In genomic region chr15:83667501-83667900, GRCm38 (mm10) we compare ENCODE assay signal across 20 mouse cellular contexts. TPM values are rescaled to one million over a fixed set of nuclear protein-coding genes. Genes with fewer than 3 reads are reported as not detected.
DNase-seq lines count a peak whose midpoint lies in the region; ATAC-seq and TF ChIP-seq lines count a peak whose summit lies in the region.
"Had no signal": no experiment of that assay in that cellular context is flagged by ENCODE, and none has a peak within 500 bp of the region (broad histone marks: within the 10 kb centered on the region; RNA-seq: fewer than 3 reads in every experiment).

No protein-coding gene starts in this region.

- H3K9me3 ChIP-seq in forebrain, embryonic 12.5 days = no peaks in the 10 kb centered on the region
- H3K9me3 ChIP-seq in forebrain, embryonic 13.5 days (replicated peaks) = no peaks in the 10 kb centered on the region
- H3K9me3 ChIP-seq in hindbrain, postnatal 0 days (ENCODE audit: low read length) = no peaks in the 10 kb centered on the region
- H3K9me3 ChIP-seq in hindbrain, embryonic 11.5 days (ENCODE audit: control insufficient read depth, low read length) = no peaks in the 10 kb centered on the region
- no peaks in the 10 kb centered on the region for H3K9me3 ChIP-seq in limb, embryonic 10.5 days (replicated peaks)
- H3K9me3 ChIP-seq: limb, embryonic 15.5 days; liver, embryonic 15.5 days; midbrain, embryonic 12.5 days had no signal

- peaks cover 25% of the 10 kb centered on the region for H3K4me1 ChIP-seq in forebrain, embryonic 12.5 days
- peaks cover 17% of the 10 kb centered on the region for H3K4me1 ChIP-seq in forebrain, embryonic 13.5 days
- 0 out of 2 replicates have a peak, but pooled peaks cover 6% of the 10 kb centered on the region for H3K4me1 ChIP-seq in hindbrain, postnatal 0 days (ENCODE audit: insufficient read depth, low read length)
- H3K4me1 ChIP-seq in hindbrain, embryonic 11.5 days (replicated peaks; ENCODE audit: control insufficient read depth, insufficient read depth, low read length) = peaks cover 3% of the 10 kb centered on the region
- H3K4me1 ChIP-seq in limb, embryonic 10.5 days = peaks cover 92% of the 10 kb centered on the region
- H3K4me1 ChIP-seq: liver, embryonic 15.5 days had no signal

- ATAC-seq in forebrain, embryonic 12.5 days (ENCODE audit: low FRiP score) = 0 out of 2 replicates have a peak, but pooled peaks have one; percentile 27
- ATAC-seq in forebrain, embryonic 13.5 days = no peak
- ATAC-seq in hindbrain, postnatal 0 days = 0 out of 2 replicates have a peak, but pooled peaks have one; percentile 47
- no peak for ATAC-seq in hindbrain, embryonic 11.5 days (ENCODE audit: low FRiP score)
- ATAC-seq: CD4-positive, CD25-positive, alpha-beta regulatory T cell, adult 4 months had no signal

- H3K4me2 ChIP-seq in forebrain, embryonic 12.5 days = no peak overlapping the region
- no peak overlapping the region for H3K4me2 ChIP-seq in forebrain, embryonic 13.5 days
- no peak overlapping the region for H3K4me2 ChIP-seq in hindbrain, postnatal 0 days (ENCODE audit: low read depth, low read length)
- no peak overlapping the region for H3K4me2 ChIP-seq in hindbrain, embryonic 11.5 days (replicated peaks; ENCODE audit: low read depth, low read length)
- H3K4me2 ChIP-seq: limb, embryonic 15.5 days; liver, embryonic 15.5 days; midbrain, embryonic 12.5 days had no signal

- TF ChIP-seq CTCF in hindbrain, postnatal 0 days (IDR thresholded peaks at IDR 0.05; ENCODE audit: low read depth) = no peak

- no peak for DNase-seq in hindbrain, postnatal 0 days (ENCODE audit: low spot score)
- DNase-seq in hindbrain, embryonic 11.5 days (ENCODE audit: low spot score) = no peak
- peak; percentile 47 for DNase-seq in NIH3T3 (ENCODE audit: low read depth)
- no peak for DNase-seq in limb, embryonic 10.5 days (ENCODE audit: low spot score)
- DNase-seq in ovary, postnatal 10 days (ENCODE audit: low spot score) = no peak
- DNase-seq in cerebellum, adult 8-10 months = no peak
- DNase-seq: adrenal gland, postnatal 36 days; cerebellum, adult 2 months; gastrocnemius, adult 2 months; heart, adult 18-20 months; kidney, adult 18-20 months; kidney, postnatal 10 days; thymus, adult 18-20 months had no signal

- WGBS in forebrain, embryonic 12.5 days = 41% methylated on average over 6 of the region's 6 CpGs
- 24% methylated on average over 6 of the region's 6 CpGs for WGBS in forebrain, embryonic 13.5 days
- WGBS in hindbrain, postnatal 0 days = 39% methylated on average over 6 of the region's 6 CpGs
- whole genome bisulfite sequencing in hindbrain, embryonic 11.5 days = 52% methylated on average over 6 of the region's 6 CpGs
- WGBS in limb, embryonic 10.5 days = 60% methylated on average over 6 of the region's 6 CpGs

- no peak overlapping the region for H3K27ac ChIP-seq in forebrain, embryonic 12.5 days
- no peak overlapping the region for H3K27ac ChIP-seq in forebrain, embryonic 13.5 days
- no peak overlapping the region for H3K27ac ChIP-seq in hindbrain, postnatal 0 days
- H3K27ac ChIP-seq in hindbrain, embryonic 11.5 days (ENCODE audit: low read depth, low read length) = no peak overlapping the region
- peak overlapping the region; percentile 76 for H3K27ac ChIP-seq in limb, embryonic 10.5 days
- H3K27ac ChIP-seq: gastrocnemius, adult 2 months; limb, embryonic 15.5 days; liver, embryonic 15.5 days; midbrain, embryonic 12.5 days had no signal

- H3K27me3 ChIP-seq in forebrain, embryonic 12.5 days = no peaks in the 10 kb centered on the region
- no peaks in the 10 kb centered on the region for H3K27me3 ChIP-seq in forebrain, embryonic 13.5 days
- no peaks in the 10 kb centered on the region for H3K27me3 ChIP-seq in hindbrain, postnatal 0 days (ENCODE audit: insufficient read depth, low read length)
- H3K27me3 ChIP-seq in hindbrain, embryonic 11.5 days (ENCODE audit: control insufficient read depth, insufficient read depth, low read length) = no peaks in the 10 kb centered on the region
- peaks cover 29% of the 10 kb centered on the region for H3K27me3 ChIP-seq in limb, embryonic 10.5 days (ENCODE audit: low read depth, poor library complexity, severe bottlenecking)
- H3K27me3 ChIP-seq: liver, embryonic 15.5 days had no signal

- H3K36me3 ChIP-seq in forebrain, embryonic 12.5 days (replicated peaks) = no peaks in the 10 kb centered on the region
- no peaks in the 10 kb centered on the region for H3K36me3 ChIP-seq in forebrain, embryonic 13.5 days (ENCODE audit: poor library complexity, severe bottlenecking)
- H3K36me3 ChIP-seq in hindbrain, postnatal 0 days (ENCODE audit: insufficient read depth, low read length) = no peaks in the 10 kb centered on the region
- no peaks in the 10 kb centered on the region for H3K36me3 ChIP-seq in hindbrain, embryonic 11.5 days (ENCODE audit: control insufficient read depth, insufficient read depth, low read length)
- H3K36me3 ChIP-seq in limb, embryonic 10.5 days = peaks cover 57% of the 10 kb centered on the region
- H3K36me3 ChIP-seq: limb, embryonic 15.5 days; liver, embryonic 15.5 days; midbrain, embryonic 12.5 days had no signal

- H3K4me3 ChIP-seq in forebrain, embryonic 12.5 days (replicated peaks) = no peak overlapping the region
- no peak overlapping the region for H3K4me3 ChIP-seq in forebrain, embryonic 13.5 days
- no peak overlapping the region for H3K4me3 ChIP-seq in hindbrain, postnatal 0 days (ENCODE audit: low read length)
- H3K4me3 ChIP-seq in hindbrain, embryonic 11.5 days (ENCODE audit: low read depth, low read length) = no peak overlapping the region
- no peak overlapping the region for H3K4me3 ChIP-seq in limb, embryonic 10.5 days
- H3K4me3 ChIP-seq: gastrocnemius, adult 2 months; limb, embryonic 15.5 days; liver, embryonic 15.5 days; midbrain, embryonic 12.5 days had no signal

- no peak overlapping the region for H3K9ac ChIP-seq in forebrain, embryonic 12.5 days
- H3K9ac ChIP-seq in forebrain, embryonic 13.5 days = no peak overlapping the region
- H3K9ac ChIP-seq in hindbrain, postnatal 0 days (replicated peaks; ENCODE audit: low read length) = no peak overlapping the region
- no peak overlapping the region for H3K9ac ChIP-seq in hindbrain, embryonic 11.5 days (ENCODE audit: low read depth, low read length)
- H3K9ac ChIP-seq: limb, embryonic 15.5 days; liver, embryonic 15.5 days; midbrain, embryonic 12.5 days had no signal

RNA-seq across cellular contexts. Expression of gene Scube1, which starts 57.3 kb away (rescaled TPM):
- 17.9 and 20.4 TPM in 2 replicates for polyA plus RNA-seq in forebrain, embryonic 12.5 days (2016; fragmentation: Nextera tagmentation; extraction: Ambion mirVana)
- polyA plus RNA-seq in forebrain, embryonic 13.5 days (2015; fragmentation: Nextera tagmentation; extraction: Ambion mirVana) = 10.7 and 13.0 TPM in 2 replicates
- total RNA-seq in hindbrain, postnatal 0 days (2014; rRNA removed) = 13.4 TPM in 2 replicates
- 3.2 and 3.3 TPM in 2 replicates for polyA plus RNA-seq in hindbrain, postnatal 0 days (2015; fragmentation: Nextera tagmentation; extraction: Ambion mirVana)
- 30.7 and 32.8 TPM in 2 replicates for polyA plus RNA-seq in hindbrain, embryonic 11.5 days (2014; fragmentation: Nextera tagmentation; extraction: Ambion mirVana)
- polyA plus RNA-seq in limb, embryonic 10.5 days (2016; fragmentation: Nextera tagmentation; extraction: Ambion mirVana) = 124 TPM in 2 replicates
- total RNA-seq: monocyte, adult 5-6 weeks had no signal
- polyA plus RNA-seq: CD4-positive, CD25-positive, alpha-beta regulatory T cell, adult 4 months had no signal

Comparison
In these comparisons a context has a peak if more than half of its experiments do, and no peak if none do; other contexts are left out.
1. ATAC-seq: peak in forebrain, embryonic 12.5 days (single experiment) and hindbrain, postnatal 0 days (single experiment); none in forebrain, embryonic 13.5 days (single experiment) and hindbrain, embryonic 11.5 days (single experiment).